Mouse (Mus musculus) heart, postnatal 0 days (tissue): ENCODE data around the gene Tuba3a. TPM values are rescaled to one million over a fixed set of nuclear protein-coding genes. Genes with fewer than 3 reads are reported as not detected.

Experiments used
- ATAC-seq: fragments of 200-750 bp; cut with Nextera tagmentation; 2 replicates; pipeline ENCODE4 v1.8.0; 2017; ENCODE audit warnings: low read depth, moderate number of reproducible peaks, moderate library complexity; ENCODE audit not compliant: insufficient read depth
- DNase-seq: peaks from one replicate; pipeline ENCODE4 v3.0.0-alpha.2; 2016; ENCODE audit warnings: low spot score
- H3K27ac ChIP-seq: fragments of 300-500 bp; sonication (generic); 2 replicates; pipeline ENCODE4 v1.5.1; 2014; ENCODE audit warnings: low read depth, mild to moderate bottlenecking
- H3K27me3 ChIP-seq: fragments of 300-500 bp; sonication (generic); 2 replicates; pipeline ENCODE4 v1.6.1; 2014; ENCODE audit warnings: low read length, mixed read lengths; ENCODE audit not compliant: control insufficient read depth, insufficient read depth
- H3K36me3 ChIP-seq: fragments of 300-500 bp; sonication (generic); replicated peaks from 2 replicates; pipeline ENCODE4 v1.6.1; 2014; ENCODE audit warnings: low read length, mixed read lengths; ENCODE audit not compliant: control insufficient read depth, insufficient read depth
- H3K4me1 ChIP-seq: fragments of 300-500 bp; sonication (generic); 2 replicates; pipeline ENCODE4 v1.6.1; 2014; ENCODE audit warnings: antibody characterized with exemption; ENCODE audit not compliant: control insufficient read depth, insufficient read depth
- H3K4me2 ChIP-seq: fragments of 300-500 bp; sonication (generic); 2 replicates; pipeline ENCODE4 v1.6.1; 2014; ENCODE audit warnings: low read depth, mild to moderate bottlenecking, low read length, moderate library complexity
- H3K4me3 ChIP-seq: fragments of 300-500 bp; sonication (generic); 2 replicates; pipeline ENCODE4 v1.5.1; 2014; ENCODE audit warnings: low read depth, low read length
- H3K9ac ChIP-seq: fragments of 300-500 bp; sonication (generic); replicated peaks from 2 replicates; pipeline ENCODE4 v1.6.1; 2014; ENCODE audit warnings: low read depth, low read length, mixed read lengths
- H3K9me3 ChIP-seq: fragments of 300-500 bp; sonication (generic); replicated peaks from 2 replicates; pipeline ENCODE4 v1.6.1; 2016; ENCODE audit warnings: low read length; ENCODE audit not compliant: control insufficient read depth
- CTCF ChIP-seq: IDR thresholded peaks from 2 replicates; pipeline ENCODE4 v1.5.1; 2016; ENCODE audit warnings: antibody characterized with exemption, control low read depth, low read depth
- EP300 ChIP-seq: IDR thresholded peaks from 2 replicates; pipeline ENCODE4 v1.6.1; 2016; ENCODE audit warnings: antibody characterized with exemption, low read depth
- WGBS: fragments of 180-500 bp; shearing (Covaris S2); extraction: QIAGEN DNeasy Blood & Tissue Kit; methylation state at CpG from one replicate; pipeline ENCODE4 v1.1.7; 2014; 5-methylcytosine and 5-hydroxymethylcytosine counted together
- polyA plus RNA-seq: library from polyadenylated mRNA; unstranded; fragments of >200 nt; fragmentation: Nextera tagmentation; extraction: Ambion mirVana; gene quantifications from 2 replicates; pipeline ENCODE4 v1.2.1, GENCODE M21; 2015
- total RNA-seq: library from RNA; depleted of rRNA; stranded (reverse); fragments of >200 nt; gene quantifications from 2 replicates; pipeline ENCODE4 v1.2.3, GENCODE M21; 2014; ENCODE audit warnings: low replicate concordance

Gene Tuba3a
- total and polyA plus RNA-seq, 2 experiments from 2014 or later, result not detected

DNA sequence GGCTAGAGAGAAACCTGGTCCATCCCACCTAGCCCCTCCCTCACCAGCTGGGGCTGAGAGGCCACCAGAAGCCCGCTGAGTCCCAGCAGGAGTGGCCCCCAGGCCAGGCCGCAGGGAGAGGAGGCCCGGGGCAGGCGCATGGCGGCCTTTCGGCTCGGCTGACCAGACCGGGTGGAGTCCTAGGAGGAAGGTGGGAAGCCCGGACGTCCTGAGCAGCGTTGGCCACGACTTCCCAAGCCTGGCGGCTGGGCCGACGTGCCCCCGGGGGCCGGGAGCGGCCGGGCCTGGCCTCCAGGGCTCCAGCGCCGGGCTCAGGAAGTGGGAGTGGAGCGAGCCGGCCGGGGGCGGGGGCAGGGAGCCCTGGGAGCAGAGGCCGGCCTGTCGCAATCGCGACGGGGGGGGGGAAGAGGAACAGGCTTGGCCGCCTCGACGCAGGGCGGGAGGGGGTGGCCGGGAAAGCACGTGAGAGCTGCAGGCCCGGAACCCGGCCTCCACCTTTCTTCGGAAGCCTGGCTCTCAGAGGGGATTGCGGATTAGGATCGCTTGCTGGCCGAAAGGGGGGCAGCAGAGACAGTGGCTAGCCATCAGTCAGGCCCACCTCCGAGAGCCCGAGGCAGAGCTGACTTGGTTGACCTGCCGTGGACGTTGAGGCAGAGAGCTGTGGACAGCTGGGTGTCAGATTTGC is 27.8 kb upstream of the Tuba3a start, which contains the start of gene Ltbr:
TSS of gene Ltbr (minus strand) at position 340 of the 685 bp plus-strand sequence.
- peak; percentile 70 for TF ChIP-seq EP300
- no peak for TF ChIP-seq CTCF
- peak within 1 kb of the TSS; percentile 63 for H3K4me3 ChIP-seq
- DNase-seq (peak; percentile 91), ATAC-seq (peak; percentile 95)
- peak within 1 kb of the TSS; percentile 85 for H3K9ac ChIP-seq
- peaks cover 29% of the 10 kb centered on the region for H3K36me3 ChIP-seq
- H3K9me3 ChIP-seq, result no peaks in the 10 kb centered on the region
- peaks cover 21% of the 10 kb centered on the region for H3K4me1 ChIP-seq
- peak within 1 kb of the TSS; percentile 77 for H3K27ac ChIP-seq
- H3K4me2 ChIP-seq, result peak within 1 kb of the TSS; percentile 84
- WGBS, result 2% methylated on average over 41 of the region's 46 CpGs
- no peaks in the 10 kb centered on the region for H3K27me3 ChIP-seq

- H3K9me3 ChIP-seq, result no peaks in the 10 kb centered on the region
- no peak for DNase-seq
- peak overlapping the region; percentile 63 for H3K4me3 ChIP-seq
- H3K27me3 ChIP-seq, result no peaks in the 10 kb centered on the region
- peak overlapping the region; percentile 85 for H3K9ac ChIP-seq
- no peak for ATAC-seq
- TF ChIP-seq EP300, result no peak
- TF ChIP-seq CTCF, result no peak
- peaks cover 37% of the 10 kb centered on the region for H3K36me3 ChIP-seq
- H3K4me1 ChIP-seq, result peaks cover 21% of the 10 kb centered on the region
- peak overlapping the region; percentile 84 for H3K4me2 ChIP-seq
- peak overlapping the region; percentile 77 for H3K27ac ChIP-seq
- 43% methylated on average over 22 of the region's 22 CpGs for WGBS
These were observed 26.9 kb upstream of the Tuba3a start for GRCm38 (mm10) chr6:125312581-125313355.

DNA sequence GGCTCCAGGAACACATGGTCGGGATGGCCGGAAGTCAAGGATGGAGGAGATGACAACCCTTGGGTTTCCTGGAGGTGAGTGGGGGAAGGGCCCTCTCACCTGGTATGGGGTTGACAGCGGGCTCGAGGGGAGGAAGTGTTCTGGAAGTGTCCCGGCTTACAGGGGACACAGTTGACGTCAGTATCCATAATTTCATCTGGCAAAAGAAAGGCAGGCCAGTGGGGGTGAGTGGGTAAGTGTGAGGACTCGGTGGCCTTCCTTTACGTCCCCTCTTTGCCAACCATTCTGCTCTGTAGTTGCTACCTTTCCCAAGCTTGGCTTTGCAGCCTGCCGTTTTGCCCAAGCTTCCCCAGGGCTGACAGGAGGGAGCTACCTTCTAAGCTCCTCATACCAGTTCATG is 26.3 kb upstream of the Tuba3a start:
- WGBS, result 63% methylated on average over 9 of the region's 9 CpGs
- no peak for DNase-seq
- H3K27me3 ChIP-seq, result no peaks in the 10 kb centered on the region
- peaks cover 41% of the 10 kb centered on the region for H3K36me3 ChIP-seq
- TF ChIP-seq EP300, result no peak
- no peak for TF ChIP-seq CTCF
- peaks cover 21% of the 10 kb centered on the region for H3K4me1 ChIP-seq
- peak overlapping the region; percentile 84 for H3K4me2 ChIP-seq
- ATAC-seq, result no peak
- H3K4me3 ChIP-seq, result peak overlapping the region; percentile 63
- no peak overlapping the region for H3K27ac ChIP-seq
- no peaks in the 10 kb centered on the region for H3K9me3 ChIP-seq
- H3K9ac ChIP-seq, result peak overlapping the region; percentile 85

DNA sequence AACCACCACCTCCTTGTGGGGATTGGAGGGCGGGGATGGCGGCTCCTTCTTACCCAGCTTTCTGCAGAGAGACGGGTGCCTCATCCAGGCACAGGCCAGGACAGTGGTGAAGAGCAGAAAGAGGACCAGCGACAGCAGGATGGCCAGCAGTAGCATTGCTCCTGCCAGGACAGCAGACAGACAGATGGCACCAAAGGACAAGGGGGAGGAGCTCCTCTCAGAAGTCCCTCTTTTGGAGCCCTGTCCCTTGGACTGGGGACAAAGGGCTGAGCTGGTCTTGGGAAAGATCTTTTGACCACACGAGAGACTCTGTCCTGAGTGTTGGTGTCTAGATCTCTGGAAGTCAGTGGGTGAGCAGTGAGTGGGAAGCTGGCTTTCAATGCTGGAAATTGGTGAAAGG is 23.6 kb upstream of the Tuba3a start:
- no peaks in the 10 kb centered on the region for H3K27me3 ChIP-seq
- WGBS, result 68% methylated on average over 5 of the region's 5 CpGs
- H3K36me3 ChIP-seq, result peaks cover 51% of the 10 kb centered on the region
- no peak for TF ChIP-seq CTCF
- TF ChIP-seq EP300, result no peak
- H3K4me2 ChIP-seq, result no peak overlapping the region
- H3K9me3 ChIP-seq, result no peaks in the 10 kb centered on the region
- H3K4me1 ChIP-seq, result peaks cover 21% of the 10 kb centered on the region
- DNase-seq (no peak), ATAC-seq (no peak)
- no peak overlapping the region for H3K4me3 ChIP-seq
- no peak overlapping the region for H3K9ac ChIP-seq
- no peak overlapping the region for H3K27ac ChIP-seq

- no peak overlapping the region for H3K27ac ChIP-seq
- peaks cover 51% of the 10 kb centered on the region for H3K36me3 ChIP-seq
- ATAC-seq, result no peak
- H3K4me3 ChIP-seq, result no peak overlapping the region
- H3K27me3 ChIP-seq, result no peaks in the 10 kb centered on the region
- TF ChIP-seq EP300 (no peak), CTCF (no peak)
- no peak overlapping the region for H3K9ac ChIP-seq
- WGBS, result 35% methylated on average over 13 of the region's 13 CpGs
- H3K4me2 ChIP-seq, result no peak overlapping the region
- peaks cover 18% of the 10 kb centered on the region for H3K4me1 ChIP-seq
- H3K9me3 ChIP-seq, result no peaks in the 10 kb centered on the region
- DNase-seq, result no peak
These were observed 23.1 kb upstream of the Tuba3a start for GRCm38 (mm10) chr6:125308921-125309320.
